Mouse (Mus musculus): ENCODE results near the gene Actrt2.

Actrt2 gene

GRCm38 (mm10) chr4:154683068-154683752 is 15.5 kb upstream of the Actrt2 start:
- DNase-seq (ENCODE audit: low spot score): no peak

- DNase-seq (ENCODE audit: low spot score): no peak
Measured at GRCm38 (mm10) chr4:154682311-154682710, 14.6 kb upstream of the Actrt2 start.

GRCm38 (mm10) chr4:154675441-154676000 is 7.9 kb upstream of the Actrt2 start:
- DNase-seq (ENCODE audit: low spot score): no peak

- DNase-seq (ENCODE audit: low spot score): no peak
Measured at GRCm38 (mm10) chr4:154674966-154675365, 7.3 kb upstream of the Actrt2 start.

GRCm38 (mm10) chr4:154674541-154674940 is 6.9 kb upstream of the Actrt2 start:
- peak; percentile 11 for DNase-seq (ENCODE audit: low spot score)

GRCm38 (mm10) chr4:154673986-154674385 is 6.3 kb upstream of the Actrt2 start:
- DNase-seq (ENCODE audit: low spot score): no peak

- no peak for DNase-seq (ENCODE audit: low spot score)
Measured at GRCm38 (mm10) chr4:154672027-154672426, 4.4 kb upstream of the Actrt2 start.

- DNase-seq (ENCODE audit: low spot score): no peak
Measured at GRCm38 (mm10) chr4:154671232-154671912, 3.7 kb upstream of the Actrt2 start.

- no peak for DNase-seq (ENCODE audit: low spot score)
Measured at GRCm38 (mm10) chr4:154662681-154663215, 4.9 kb downstream of the Actrt2 start.

- DNase-seq (ENCODE audit: low spot score): no peak
Measured at GRCm38 (mm10) chr4:154661256-154661655, 6.4 kb downstream of the Actrt2 start.

- no peak for DNase-seq (ENCODE audit: low spot score)
Measured at GRCm38 (mm10) chr4:154660025-154660424, 7.6 kb downstream of the Actrt2 start.

GRCm38 (mm10) chr4:154655134-154655910 is 12.3 kb downstream of the Actrt2 start:
- DNase-seq (ENCODE audit: low spot score): no peak

- no peak for DNase-seq (ENCODE audit: low spot score)
Measured at GRCm38 (mm10) chr4:154652494-154652893, 15.2 kb downstream of the Actrt2 start.

- no peak for DNase-seq (ENCODE audit: low spot score)
Measured at GRCm38 (mm10) chr4:154649083-154649747, 18.5 kb downstream of the Actrt2 start.

- no peak for DNase-seq (ENCODE audit: low spot score)
Measured at GRCm38 (mm10) chr4:154642496-154642895, 25.2 kb downstream of the Actrt2 start.

- no peak for DNase-seq (ENCODE audit: low spot score)
Measured at GRCm38 (mm10) chr4:154641296-154642110, 26.2 kb downstream of the Actrt2 start.

- DNase-seq (ENCODE audit: low spot score): no peak
Measured at GRCm38 (mm10) chr4:154640443-154641295, 27.0 kb downstream of the Actrt2 start.

GRCm38 (mm10) chr4:154639591-154640442 is 27.9 kb downstream of the Actrt2 start:
- DNase-seq (ENCODE audit: low spot score): no peak

- DNase-seq (ENCODE audit: low spot score): no peak
Measured at GRCm38 (mm10) chr4:154639126-154639525, 28.5 kb downstream of the Actrt2 start.
